Mouse (Mus musculus) ES-Bruce4 (cell line): Measurements from ENCODE around the gene Plekhg6. TPM values are rescaled to one million over a fixed set of nuclear protein-coding genes. Genes with fewer than 3 reads are reported as not detected.

Experiments
- H3K27ac ChIP-seq: 2 replicates; pipeline ENCODE4 v1.5.1; 2012; ENCODE audit warnings: low read length, inconsistent platforms; ENCODE audit not compliant: insufficient read depth
- H3K27me3 ChIP-seq: 2 replicates; pipeline ENCODE4 v1.6.1; 2012; ENCODE audit warnings: mild to moderate bottlenecking, low read length, inconsistent platforms; ENCODE audit not compliant: control insufficient read depth, poor library complexity, insufficient read depth, severe bottlenecking
- H3K36me3 ChIP-seq: 2 replicates; pipeline ENCODE4 v1.6.1; 2012; ENCODE audit warnings: inconsistent platforms, mild to moderate bottlenecking, low read length, moderate library complexity; ENCODE audit not compliant: control insufficient read depth, poor library complexity, insufficient read depth, severe bottlenecking
- H3K4me1 ChIP-seq: one replicate; pipeline ENCODE4 v1.8.1; 2011; ENCODE audit warnings: low read length; ENCODE audit not compliant: control insufficient read depth, insufficient read depth
- H3K4me3 ChIP-seq: 2 replicates; pipeline ENCODE4 v1.5.1; 2011; ENCODE audit warnings: low read depth, mild to moderate bottlenecking, low read length
- H3K9ac ChIP-seq: 2 replicates; pipeline ENCODE4 v1.6.1; 2012; ENCODE audit warnings: low read depth, mild to moderate bottlenecking, inconsistent platforms; ENCODE audit not compliant: poor library complexity, severe bottlenecking
- H3K9me3 ChIP-seq: replicated peaks from 2 replicates; pipeline ENCODE4 v1.6.1; 2012; ENCODE audit warnings: mild to moderate bottlenecking, low read length, inconsistent platforms; ENCODE audit not compliant: control insufficient read depth, poor library complexity, insufficient read depth, severe bottlenecking
- CTCF ChIP-seq: IDR thresholded peaks from one replicate; pipeline ENCODE4 v1.8.1; 2011; ENCODE audit warnings: low read depth, low read length
- EP300 ChIP-seq: IDR thresholded peaks from 2 replicates; pipeline ENCODE4 v1.6.1; 2011; ENCODE audit warnings: low read depth, low read length; ENCODE audit not compliant: insufficient read depth
- POLR2A ChIP-seq: IDR thresholded peaks from one replicate; pipeline ENCODE4 v1.8.1; 2011; ENCODE audit warnings: low read length; ENCODE audit not compliant: insufficient read depth
- polyA plus RNA-seq: library from polyadenylated mRNA; stranded (reverse); fragments of >200 nt; gene quantifications from 2 replicates; pipeline ENCODE4 v1.2.4, GENCODE M21; 2011; ENCODE audit warnings: low read depth; ENCODE audit not compliant: missing spikeins, insufficient read depth, insufficient read length

Plekhg6 gene
- polyA plus RNA-seq, 1 experiment = 2.5 TPM

DNA sequence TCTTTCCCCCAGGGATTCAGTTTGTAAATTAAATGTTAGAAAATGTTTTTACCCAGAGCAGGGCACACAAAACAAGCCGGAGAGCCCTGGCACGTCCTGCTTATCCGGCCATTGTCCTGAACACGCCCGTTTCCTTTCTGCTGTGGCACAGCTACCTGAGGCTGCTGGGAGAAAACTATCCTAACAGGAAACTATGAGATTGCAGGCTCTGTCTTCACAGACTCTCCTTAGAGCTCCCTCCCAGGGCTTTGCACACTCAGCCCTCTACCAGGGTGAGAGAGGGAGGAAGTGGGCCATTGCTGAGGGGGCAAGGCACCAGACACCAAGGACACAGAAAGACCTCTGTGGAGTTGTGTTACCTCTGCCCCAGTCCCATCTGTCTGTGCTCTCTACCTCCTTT is 40.3 kb downstream of the Plekhg6 start:
- Histone ChIP-seq H3K27ac (no peak overlapping the region), H3K27me3 (no peaks in the 10 kb centered on the region), H3K36me3 (no peaks in the 10 kb centered on the region), H3K9me3 (no peaks in the 10 kb centered on the region), H3K4me1 (peaks cover 6% of the 10 kb centered on the region), H3K4me3 (no peak overlapping the region), H3K9ac (no peak overlapping the region)
- no peak for TF ChIP-seq CTCF
- TF ChIP-seq POLR2A = no peak
- no peak for TF ChIP-seq EP300

DNA sequence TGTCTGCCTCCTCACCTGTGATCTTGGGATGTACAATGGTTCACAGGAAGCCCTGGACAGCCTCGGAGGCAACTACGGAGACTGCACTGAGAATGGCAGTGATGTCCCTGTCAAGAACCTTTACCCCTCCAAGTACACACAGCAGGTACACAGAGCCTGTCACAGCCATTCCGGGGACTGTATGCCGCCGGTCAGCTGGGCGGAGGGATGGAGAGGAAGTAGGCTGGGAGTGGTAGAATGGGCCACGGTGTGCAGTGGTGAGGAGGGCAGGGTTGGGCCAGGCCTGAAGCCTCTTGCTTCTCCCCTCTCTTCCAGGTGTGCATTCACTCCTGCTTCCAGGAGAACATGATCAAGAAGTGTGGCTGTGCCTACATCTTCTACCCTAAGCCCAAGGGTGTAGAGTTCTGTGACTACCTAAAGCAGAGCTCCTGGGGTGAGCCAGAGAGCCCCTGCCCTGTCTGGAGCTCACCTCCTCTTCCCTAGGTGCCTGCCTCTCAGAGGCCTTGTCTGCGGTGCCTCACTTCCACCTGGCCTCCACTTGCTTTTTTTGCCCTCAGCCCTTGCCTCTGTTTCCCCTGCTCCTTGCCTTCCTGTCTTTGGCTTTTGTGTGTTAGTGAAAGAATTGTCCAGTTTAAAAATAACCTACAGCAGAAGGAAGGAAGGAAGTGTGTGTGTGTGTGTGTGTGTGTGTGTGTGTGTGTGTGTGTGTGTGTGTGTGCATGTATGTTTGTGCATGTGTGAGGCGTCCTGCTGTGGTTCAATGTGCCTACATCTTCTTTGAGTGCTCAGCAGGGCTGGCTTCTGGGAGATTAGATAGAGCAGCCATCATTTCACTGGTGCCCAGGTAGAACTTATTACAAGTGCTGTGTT is 41.6 kb downstream of the Plekhg6 start:
- Histone ChIP-seq H3K36me3 (no peaks in the 10 kb centered on the region), H3K9me3 (no peaks in the 10 kb centered on the region), H3K27ac (no peak overlapping the region), H3K9ac (no peak overlapping the region), H3K4me1 (peaks cover 2% of the 10 kb centered on the region), H3K4me3 (no peak overlapping the region), H3K27me3 (no peaks in the 10 kb centered on the region)
- TF ChIP-seq CTCF (no peak), EP300 (no peak), POLR2A (no peak)

DNA sequence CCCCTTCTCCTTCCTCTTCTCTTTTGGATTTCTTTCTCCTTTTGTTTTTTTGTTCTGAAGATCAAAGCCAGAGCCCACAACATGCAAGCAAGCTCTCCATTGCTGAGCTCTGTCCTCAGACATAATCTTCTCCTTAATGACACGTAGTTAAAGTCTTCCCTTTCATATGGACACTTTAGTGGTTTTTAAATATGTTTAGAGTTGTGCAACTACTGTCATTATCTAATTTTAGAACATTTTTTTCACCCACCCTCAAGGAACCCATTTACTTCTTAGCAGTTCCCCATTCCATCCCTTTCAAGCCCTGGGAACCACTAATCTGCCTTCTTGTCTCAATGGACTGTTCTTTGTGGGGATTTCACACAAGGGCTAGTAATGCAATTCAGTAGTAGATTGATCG is 46.2 kb downstream of the Plekhg6 start:
- TF ChIP-seq EP300 (no peak), POLR2A (no peak), CTCF (no peak)
- no peak overlapping the region for H3K27ac ChIP-seq
- H3K9ac ChIP-seq = no peak overlapping the region
- H3K27me3 ChIP-seq = no peaks in the 10 kb centered on the region
- H3K4me3 ChIP-seq = no peak overlapping the region
- no peaks in the 10 kb centered on the region for H3K36me3 ChIP-seq
- H3K4me1 ChIP-seq = no peaks in the 10 kb centered on the region
- no peaks in the 10 kb centered on the region for H3K9me3 ChIP-seq

DNA sequence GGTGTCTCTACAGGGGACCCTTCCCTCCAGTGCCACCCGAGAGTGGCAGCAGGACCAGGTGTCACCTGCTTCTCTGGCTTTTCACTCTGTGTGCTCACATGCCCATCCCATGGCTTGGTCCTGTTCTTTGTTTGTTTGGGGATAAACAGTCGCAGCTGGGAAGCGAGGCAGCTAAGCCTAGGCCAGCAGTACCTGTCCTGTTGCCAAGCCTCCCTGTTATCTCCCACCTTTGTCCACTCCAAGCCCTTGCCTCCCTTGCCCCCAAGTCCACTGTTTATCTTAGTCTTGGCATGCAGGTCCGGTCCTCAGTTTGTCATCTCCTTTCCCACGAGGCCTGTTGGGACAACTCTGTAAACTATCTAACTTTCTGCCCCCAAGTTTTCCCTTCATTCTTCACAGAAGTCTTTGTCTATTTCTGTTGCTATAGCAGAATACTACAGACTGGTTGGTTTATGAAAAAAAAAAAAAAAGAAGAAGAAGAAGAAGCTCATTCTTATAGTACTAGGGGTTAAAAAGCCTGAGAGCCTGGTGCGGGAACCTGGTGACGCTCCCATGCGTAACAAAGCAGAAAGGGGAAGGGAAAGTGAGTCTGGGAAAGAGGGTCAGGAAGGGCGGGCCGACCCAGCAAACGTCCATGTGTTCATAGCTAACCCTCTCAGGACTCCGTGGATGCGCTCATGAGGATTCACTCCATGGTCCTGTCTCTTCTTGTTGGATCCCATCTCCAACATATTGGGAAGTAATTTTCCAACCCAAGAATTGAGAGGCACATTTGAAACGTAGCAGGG is 47.3 kb downstream of the Plekhg6 start:
- no peak overlapping the region for H3K27ac ChIP-seq
- no peaks in the 10 kb centered on the region for H3K36me3 ChIP-seq
- no peak overlapping the region for H3K9ac ChIP-seq
- no peaks in the 10 kb centered on the region for H3K27me3 ChIP-seq
- no peak overlapping the region for H3K4me3 ChIP-seq
- TF ChIP-seq POLR2A (no peak), EP300 (no peak), CTCF (no peak)
- no peaks in the 10 kb centered on the region for H3K4me1 ChIP-seq
- H3K9me3 ChIP-seq = no peaks in the 10 kb centered on the region

DNA sequence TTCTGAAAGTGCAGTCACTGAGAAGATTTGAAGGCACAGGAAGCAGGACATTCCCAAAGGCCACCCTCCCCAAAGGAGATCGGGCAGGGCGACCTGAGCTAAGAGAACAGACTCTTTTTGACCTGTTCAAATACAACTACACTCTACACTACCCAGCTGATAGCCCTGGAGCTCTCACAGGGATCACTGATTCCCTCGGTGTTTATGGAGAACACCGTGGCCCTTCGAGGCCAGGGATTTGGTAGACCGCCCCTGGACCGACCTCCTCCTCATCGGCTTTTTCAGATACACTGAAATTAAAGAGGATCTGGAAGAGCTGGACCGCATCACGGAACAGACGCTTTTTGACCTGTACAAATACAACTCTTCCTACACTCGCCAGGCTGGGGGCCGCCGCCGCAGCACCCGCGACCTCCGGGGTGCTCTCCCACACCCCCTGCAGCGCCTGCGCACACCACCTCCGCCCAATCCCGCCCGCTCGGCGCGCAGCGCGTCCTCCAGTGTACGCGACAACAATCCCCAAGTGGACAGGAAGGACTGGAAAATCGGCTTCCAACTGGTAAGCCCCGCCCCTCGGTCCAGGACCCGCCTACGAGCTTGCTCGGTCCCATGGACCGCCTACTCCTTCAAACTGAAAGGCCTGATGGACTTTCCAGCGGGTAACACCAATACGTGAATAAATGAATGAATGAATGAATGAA is 49.8 kb downstream of the Plekhg6 start:
- H3K9me3 ChIP-seq = no peaks in the 10 kb centered on the region
- H3K36me3 ChIP-seq = no peaks in the 10 kb centered on the region
- peak overlapping the region; percentile 50 for H3K4me3 ChIP-seq
- peak overlapping the region; percentile 76 for H3K9ac ChIP-seq
- no peaks in the 10 kb centered on the region for H3K27me3 ChIP-seq
- no peaks in the 10 kb centered on the region for H3K4me1 ChIP-seq
- 0 out of 2 replicates have a peak, but pooled peaks have one; percentile 22 for TF ChIP-seq EP300
- TF ChIP-seq CTCF = no peak
- TF ChIP-seq POLR2A = peak; percentile 50
- H3K27ac ChIP-seq = no peak overlapping the region
